Mouse (Mus musculus) MEL (cell line): ENCODE measurements around the gene Psme2. TPM values are rescaled to one million over a fixed set of nuclear protein-coding genes. Genes with fewer than 3 reads are reported as not detected.

Source experiments
- DNase-seq: peaks from one replicate; pipeline ENCODE4 v3.0.0; 2011; ENCODE audit warnings: low read depth, low spot score
- H3K27ac ChIP-seq: 2 replicates; pipeline ENCODE4 v1.5.1; 2012; ENCODE audit warnings: low read depth, mild to moderate bottlenecking, control low read depth, low read length, moderate library complexity; ENCODE audit not compliant: control insufficient read depth
- H3K27me3 ChIP-seq, 2 experiments: fragments of 150-350 bp in 1 of 2; sonication (generic) in 1 of 2; 2 replicates each; pipeline ENCODE4 v1.6.1; 2012; ENCODE audit warnings: low read length in 2 of 2, mild to moderate bottlenecking in 2 of 2, improper control_type of control experiment in 1 of 2, moderate library complexity in 1 of 2; ENCODE audit not compliant: insufficient read depth in 2 of 2, control insufficient read depth in 1 of 2
- H3K36me3 ChIP-seq, 2 experiments: 2 replicates each; pipeline ENCODE4 v1.6.1; 2012 to 2014; ENCODE audit warnings: low read length in 2 of 2, improper control_type of control experiment in 1 of 2, inconsistent platforms in 1 of 2, mild to moderate bottlenecking in 1 of 2; ENCODE audit not compliant: insufficient read depth in 2 of 2, control insufficient read depth in 1 of 2
- H3K4me1 ChIP-seq, 2 experiments: fragments of 150-350 bp in 1 of 2; sonication (generic) in 1 of 2; 2 replicates each; pipeline ENCODE4 v1.6.1; 2012; ENCODE audit warnings: low read length in 2 of 2, improper control_type of control experiment in 1 of 2, mild to moderate bottlenecking in 1 of 2; ENCODE audit not compliant: insufficient read depth in 2 of 2, control insufficient read depth in 1 of 2
- H3K4me3 ChIP-seq, 2 experiments: fragments of 150-350 bp in 1 of 2; sonication (generic) in 1 of 2; 2 replicates each; pipeline ENCODE4 v1.5.1; 2012; ENCODE audit warnings: low read depth in 2 of 2, low read length in 2 of 2, mild to moderate bottlenecking in 2 of 2, moderate library complexity in 2 of 2, control low read depth in 1 of 2, improper control_type of control experiment in 1 of 2; ENCODE audit not compliant: control insufficient read depth in 1 of 2, insufficient read depth in 1 of 2
- H3K79me2 ChIP-seq: 2 replicates; pipeline ENCODE4 v1.6.1; 2012; ENCODE audit warnings: mild to moderate bottlenecking, low read length, moderate library complexity; ENCODE audit not compliant: control insufficient read depth, poor library complexity, insufficient read depth
- H3K9ac ChIP-seq: 2 replicates; pipeline ENCODE4 v1.6.1; 2012; ENCODE audit warnings: low read depth, mild to moderate bottlenecking, control low read depth, low read length, moderate library complexity; ENCODE audit not compliant: control insufficient read depth, poor library complexity, severe bottlenecking
- H3K9me3 ChIP-seq: fragments of 150-350 bp; sonication (generic); replicated peaks from 2 replicates; pipeline ENCODE4 v1.6.1; 2012; ENCODE audit warnings: mild to moderate bottlenecking, low read length, improper control_type of control experiment, moderate library complexity; ENCODE audit not compliant: insufficient read depth
- CHD1 ChIP-seq: IDR thresholded peaks from 2 replicates; pipeline ENCODE4 v1.6.1; 2012; ENCODE audit warnings: low read depth, mild to moderate bottlenecking, inconsistent platforms, low read length, improper control_type of control experiment
- CHD2 ChIP-seq: IDR thresholded peaks from 2 replicates; pipeline ENCODE4 v1.6.1; 2011; ENCODE audit warnings: low read length, improper control_type of control experiment
- CTCF ChIP-seq, 3 experiments: IDR thresholded peaks in 2 of 3; conservative IDR thresholded peaks in 1 of 3; 2 replicates each; pipeline ENCODE4 v1.5.1; 2011 to 2012; ENCODE audit warnings: low read length in 3 of 3, low read depth in 2 of 3, mild to moderate bottlenecking in 2 of 3, improper control_type of control experiment in 1 of 3, inconsistent platforms in 1 of 3, mixed read lengths in 1 of 3, moderate library complexity in 1 of 3; ENCODE audit not compliant: control insufficient read depth in 1 of 3, insufficient read depth in 1 of 3, poor library complexity in 1 of 3, severe bottlenecking in 1 of 3
- ELF1 ChIP-seq: IDR thresholded peaks from 2 replicates; pipeline ENCODE4 v1.6.1; 2014; ENCODE audit warnings: low read depth, mild to moderate bottlenecking, inconsistent platforms, low read length, improper control_type of control experiment, moderate library complexity
- EP300 ChIP-seq, 2 experiments: IDR thresholded peaks; 2 replicates each; pipeline ENCODE4 v1.6.1; 2011; ENCODE audit warnings: improper control_type of control experiment in 2 of 2, low read length in 2 of 2, low read depth in 1 of 2, mild to moderate bottlenecking in 1 of 2
- ETS1 ChIP-seq: IDR thresholded peaks from 2 replicates; pipeline ENCODE4 v1.6.1; 2012; ENCODE audit warnings: low read depth, mild to moderate bottlenecking, inconsistent platforms, low read length, improper control_type of control experiment, moderate library complexity
- GABPA ChIP-seq: IDR thresholded peaks from 2 replicates; pipeline ENCODE4 v1.6.1; 2012; ENCODE audit warnings: low read depth, mild to moderate bottlenecking, inconsistent platforms, low read length, improper control_type of control experiment, moderate library complexity
- GATA1 ChIP-seq: IDR thresholded peaks from 2 replicates; pipeline ENCODE4 v1.6.1; 2011; ENCODE audit warnings: low read depth, low read length, improper control_type of control experiment
- HCFC1 ChIP-seq: IDR thresholded peaks from 2 replicates; pipeline ENCODE4 v1.6.1; 2012; ENCODE audit warnings: low read depth, mild to moderate bottlenecking, inconsistent platforms, low read length, improper control_type of control experiment, moderate library complexity
- KAT2A ChIP-seq: conservative IDR thresholded peaks from 2 replicates; pipeline ENCODE4 v1.6.1; 2012; ENCODE audit warnings: low read depth, low read length, improper control_type of control experiment, inconsistent platforms
- MAFK ChIP-seq: IDR thresholded peaks from 2 replicates; pipeline ENCODE4 v1.6.1; 2011; ENCODE audit warnings: low read depth, mild to moderate bottlenecking, low read length, improper control_type of control experiment, borderline replicate concordance
- MAX ChIP-seq: IDR thresholded peaks from 2 replicates; pipeline ENCODE4 v1.6.1; 2011; ENCODE audit warnings: low read length, improper control_type of control experiment
- MAZ ChIP-seq: IDR thresholded peaks from 2 replicates; pipeline ENCODE4 v1.6.1; 2012; ENCODE audit warnings: low read depth, mild to moderate bottlenecking, inconsistent platforms, low read length, improper control_type of control experiment
- MXI1 ChIP-seq: IDR thresholded peaks from 2 replicates; pipeline ENCODE4 v1.6.1; 2011; ENCODE audit warnings: mild to moderate bottlenecking, low read depth, low read length, improper control_type of control experiment
- MYC ChIP-seq: IDR thresholded peaks from 2 replicates; pipeline ENCODE4 v1.6.1; 2011; ENCODE audit warnings: low read depth, mild to moderate bottlenecking, low read length, improper control_type of control experiment, moderate library complexity
- NELFE ChIP-seq: IDR thresholded peaks from 2 replicates; pipeline ENCODE4 v1.6.1; 2011; ENCODE audit warnings: low read depth, low read length, improper control_type of control experiment
- NRF1 ChIP-seq: IDR thresholded peaks from 2 replicates; pipeline ENCODE4 v1.6.1; 2014; ENCODE audit warnings: low read depth, mild to moderate bottlenecking, inconsistent platforms, low read length, improper control_type of control experiment, moderate library complexity; ENCODE audit not compliant: poor library complexity, insufficient read depth, severe bottlenecking
- POLR2A ChIP-seq, 2 experiments: IDR thresholded peaks; 2 replicates each; pipeline ENCODE4 v1.6.1; 2011 to 2012; ENCODE audit warnings: low read length in 2 of 2, mild to moderate bottlenecking in 2 of 2, control low read depth in 1 of 2, improper control_type of control experiment in 1 of 2, low read depth in 1 of 2, moderate library complexity in 1 of 2; ENCODE audit not compliant: control insufficient read depth in 1 of 2, insufficient read depth in 1 of 2, poor library complexity in 1 of 2
- POLR2AphosphoS2 ChIP-seq: IDR thresholded peaks from 2 replicates; pipeline ENCODE4 v1.6.1; 2011; ENCODE audit warnings: low read length, improper control_type of control experiment
- POLR2AphosphoS5 ChIP-seq: IDR thresholded peaks from 2 replicates; pipeline ENCODE4 v1.6.1; 2012; ENCODE audit warnings: low read depth, borderline replicate concordance, mild to moderate bottlenecking, inconsistent platforms, low read length, moderate library complexity, mixed read lengths
- RAD21 ChIP-seq: IDR thresholded peaks from 2 replicates; pipeline ENCODE4 v1.6.1; 2011; ENCODE audit warnings: mild to moderate bottlenecking, low read depth, low read length, improper control_type of control experiment
- RCOR1 ChIP-seq: IDR thresholded peaks from 2 replicates; pipeline ENCODE4 v1.6.1; 2012; ENCODE audit warnings: low read depth, mild to moderate bottlenecking, inconsistent platforms, low read length, improper control_type of control experiment
- SIN3A ChIP-seq: IDR thresholded peaks from 2 replicates; pipeline ENCODE4 v1.6.1; 2012; ENCODE audit warnings: low read length, improper control_type of control experiment, inconsistent platforms
- TAL1 ChIP-seq: IDR thresholded peaks from 2 replicates; pipeline ENCODE4 v1.6.1; 2012; ENCODE audit warnings: mild to moderate bottlenecking, inconsistent platforms, low read length, moderate library complexity, mixed read lengths
- TCF12 ChIP-seq: IDR thresholded peaks from 2 replicates; pipeline ENCODE4 v1.6.1; 2014; ENCODE audit warnings: low read depth, mild to moderate bottlenecking, inconsistent platforms, low read length, improper control_type of control experiment, moderate library complexity
- USF1 ChIP-seq: IDR thresholded peaks from 2 replicates; pipeline ENCODE4 v1.6.1; 2014; ENCODE audit warnings: low read depth, mild to moderate bottlenecking, inconsistent platforms, low read length, improper control_type of control experiment, moderate library complexity
- ZC3H11A ChIP-seq: IDR thresholded peaks from 2 replicates; pipeline ENCODE4 v1.6.1; 2012; ENCODE audit warnings: low read depth, mild to moderate bottlenecking, inconsistent platforms, low read length, improper control_type of control experiment
- ZKSCAN1 ChIP-seq: IDR thresholded peaks from 2 replicates; pipeline ENCODE4 v1.6.1; 2012; ENCODE audit warnings: low read depth, mild to moderate bottlenecking, inconsistent platforms, low read length, improper control_type of control experiment, moderate library complexity
- ZMIZ1 ChIP-seq: IDR thresholded peaks from 2 replicates; pipeline ENCODE4 v1.6.1; 2012; ENCODE audit warnings: low read depth, mild to moderate bottlenecking, inconsistent platforms, low read length, improper control_type of control experiment, moderate library complexity
- ZNF384 ChIP-seq: IDR thresholded peaks from 2 replicates; pipeline ENCODE4 v1.6.1; 2012; ENCODE audit warnings: low read depth, mild to moderate bottlenecking, inconsistent platforms, low read length, improper control_type of control experiment
- polyA plus RNA-seq, 2 experiments: library from polyadenylated mRNA; stranded (reverse) in 1 of 2; unstranded in 1 of 2; fragments of >175 nt in 1 of 2; fragments of >200 nt in 1 of 2; gene quantifications; 2 replicates each; pipeline versions ENCODE4 v1.2.1 to v1.2.4; 2012; ENCODE audit warnings: low replicate concordance in 2 of 2, low read depth in 1 of 2; ENCODE audit not compliant: insufficient read length in 2 of 2, insufficient read depth in 1 of 2, missing spikeins in 1 of 2
- total RNA-seq: library from RNA; depleted of rRNA; stranded (reverse); fragments of 300-350 nt; gene quantifications from 2 replicates; pipeline ENCODE4 v1.2.3, GENCODE M21; 2012

Psme2 gene
- total and polyA plus RNA-seq, 3 experiments, result 143 to 231 TPM; not detected in 1

DNA sequence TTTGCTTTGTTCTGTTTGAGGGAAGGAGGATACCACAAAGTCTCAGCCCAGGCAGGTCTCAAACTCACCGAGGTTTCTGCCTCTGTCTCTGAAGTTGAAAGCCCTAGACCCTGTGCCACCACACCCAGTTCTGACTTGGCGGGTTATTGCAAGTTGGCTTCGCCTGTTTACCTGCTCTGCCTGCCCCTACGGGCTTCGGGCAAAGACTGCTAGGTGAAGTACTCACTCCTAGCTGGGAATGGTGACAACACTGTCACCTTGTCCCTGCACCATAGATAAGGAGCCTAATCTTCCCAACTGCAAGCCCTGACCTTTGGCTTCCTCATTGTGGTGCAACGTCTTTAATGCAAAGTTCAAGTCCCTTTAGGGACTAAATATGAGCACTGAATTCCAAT, 5.3 kb downstream of the Psme2 start (continued):
- TF ChIP-seq MYC (no peak; the same call in 1 of the 2 replicates), KAT2A (no peak), POLR2AphosphoS5 (no peak), CHD1 (0 out of 2 replicates have a peak, but pooled peaks have one; percentile 0), TAL1 (peak; percentile 70), TCF12 (peak; percentile 87), ZKSCAN1 (no peak), ZMIZ1 (no peak), MAFK (no peak), USF1 (no peak), GABPA (no peak), CHD2 (no peak), ZC3H11A (no peak)

DNA sequence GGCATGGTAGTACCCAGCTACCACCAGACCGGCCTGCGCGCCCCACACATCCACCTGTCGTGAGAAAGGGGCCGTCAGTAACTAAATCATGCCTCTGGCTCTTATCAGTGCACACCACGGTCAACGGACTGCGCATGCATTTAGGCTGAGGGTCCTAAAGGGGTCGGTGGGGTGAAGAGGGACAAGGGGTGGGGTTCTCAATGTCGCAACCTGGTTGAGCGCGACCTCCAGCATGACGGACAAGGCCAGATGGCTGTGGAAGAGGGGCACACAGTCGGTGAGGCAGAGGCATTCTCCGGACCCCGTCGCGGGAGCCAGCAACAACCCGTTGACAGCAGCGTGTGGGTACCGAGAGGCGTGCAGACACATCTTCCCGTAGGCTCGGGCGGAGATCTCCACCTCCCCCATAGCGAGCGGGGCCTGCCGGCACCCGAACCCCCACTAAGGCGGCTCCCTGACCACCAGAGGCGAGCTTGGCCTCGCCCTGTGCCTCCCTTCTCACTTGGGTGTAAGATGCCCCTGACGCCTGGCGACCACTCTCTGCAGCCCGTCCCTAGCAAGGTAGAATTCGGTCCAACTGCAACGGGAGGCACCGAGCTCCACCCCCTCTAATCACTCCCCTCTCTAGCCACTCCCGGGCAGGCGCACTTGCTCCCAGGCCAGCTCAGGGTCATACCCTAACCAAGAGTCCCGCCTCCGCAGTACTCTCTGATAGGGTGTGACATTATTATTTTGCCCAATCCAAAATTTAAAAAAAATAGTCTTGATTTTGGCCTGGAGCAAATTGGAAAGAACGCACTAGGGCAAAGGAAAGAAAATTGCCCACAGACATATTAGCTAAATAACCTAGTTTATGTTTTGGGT, 6.0 kb downstream of the Psme2 start, which contains the start of gene Emc9:
Gene Emc9 (minus strand): TSS at position 601 of the 864 bp plus-strand sequence.
- peak; percentile 96 for DNase-seq
- TF ChIP-seq EP300 (IDR thresholded peaks at IDR 0.05; ENCODE audit: low read depth in 1 of 2, low read length in 2 of 2) (peak in 1 of 2 experiments; percentile 51; a peak in 1 of 4 replicates), MXI1 (peak; percentile 89), HCFC1 (peak; percentile 55), ETS1 (0 out of 2 replicates have a peak, but pooled peaks have one; percentile 6), NELFE (peak; percentile 66), NRF1 (peak; percentile 80), POLR2A (IDR thresholded peaks at IDR 0.05; ENCODE audit: control insufficient read depth in 1 of 2, insufficient read depth in 1 of 2, low read depth in 1 of 2, low read length in 2 of 2, poor library complexity in 1 of 2) (peak in 1 of 2 experiments; percentile 78; a peak in 2 of 4 replicates), MAX (peak; percentile 64; the same call in 1 of the 2 replicates), ZNF384 (peak; percentile 74), TAL1 (0 out of 2 replicates have a peak, but pooled peaks have one; percentile 6), POLR2AphosphoS2 (peak; percentile 80; the same call in 1 of the 2 replicates), RCOR1 (peak; percentile 57; the same call in 1 of the 2 replicates), SIN3A (peak; percentile 62), CTCF (IDR thresholded peaks at IDR 0.05 in 2 of 3, conservative IDR thresholded peaks at IDR 0.05 in 1 of 3; ENCODE audit: control insufficient read depth in 1 of 3, insufficient read depth in 1 of 3, low read depth in 2 of 3, low read length in 3 of 3, poor library complexity in 1 of 3, severe bottlenecking in 1 of 3) (no peak), RAD21 (no peak), GATA1 (peak; percentile 49; the same call in 1 of the 2 replicates), MAZ (no peak), ELF1 (no peak)

More for the DNA sequence above, 6.0 kb downstream of the Psme2 start, which contains the start of gene Emc9:
- H3K9me3 ChIP-seq, result no peaks in the 10 kb centered on the region
- H3K27me3 ChIP-seq, result no peaks in the 10 kb centered on the region
- H3K79me2 ChIP-seq, result peaks cover 12% of the 10 kb centered on the region
- peak within 1 kb of the TSS; percentile 73 for H3K9ac ChIP-seq
- peak within 1 kb of the TSS; percentile 78 to 82 for H3K4me3 ChIP-seq
- H3K4me1 ChIP-seq, result peaks cover 3 to 37% of the 10 kb centered on the region in 2 experiments
- peaks cover 0 to 34% of the 10 kb centered on the region in 2 experiments; a peak in 2 of 4 replicates for H3K36me3 ChIP-seq
- H3K27ac ChIP-seq, result peak within 1 kb of the TSS; percentile 100
